Mouse (Mus musculus) B cell, adult 2 months (primary cell): ENCODE results near the gene Edil3.

Experiments used
- DNase-seq, 2 experiments: peaks; one replicate each; pipeline ENCODE4 v3.0.0; 2022

The Edil3 gene

GRCm38 (mm10) chr13:88821440-88822331 is at the start of gene Edil3:
Edil3 (plus strand) TSS chr13:88821472.
- DNase-seq = no peak

GRCm38 (mm10) chr13:88799186-88799585 is 22.1 kb upstream of the Edil3 start:
- no peak for DNase-seq

DNA sequence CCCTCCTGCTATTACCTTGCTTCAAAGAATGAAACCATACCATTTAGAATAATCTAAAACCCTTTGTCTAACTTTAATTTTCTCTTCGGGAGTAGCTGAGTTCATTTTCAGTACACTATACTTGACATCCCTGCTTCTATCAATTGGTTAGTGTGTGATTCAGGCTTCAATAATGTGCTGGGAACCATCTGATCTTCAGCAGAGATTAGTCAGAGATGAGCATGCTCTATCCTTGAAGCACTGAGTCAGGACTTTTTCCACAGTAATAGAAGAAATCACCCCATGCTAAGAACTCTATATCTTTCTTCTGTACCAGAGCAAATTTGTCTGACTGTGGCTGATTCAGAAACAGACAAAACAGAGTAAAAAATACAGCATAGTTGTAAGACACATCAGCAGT is 20.3 kb upstream of the Edil3 start:
- no peak for DNase-seq

DNA sequence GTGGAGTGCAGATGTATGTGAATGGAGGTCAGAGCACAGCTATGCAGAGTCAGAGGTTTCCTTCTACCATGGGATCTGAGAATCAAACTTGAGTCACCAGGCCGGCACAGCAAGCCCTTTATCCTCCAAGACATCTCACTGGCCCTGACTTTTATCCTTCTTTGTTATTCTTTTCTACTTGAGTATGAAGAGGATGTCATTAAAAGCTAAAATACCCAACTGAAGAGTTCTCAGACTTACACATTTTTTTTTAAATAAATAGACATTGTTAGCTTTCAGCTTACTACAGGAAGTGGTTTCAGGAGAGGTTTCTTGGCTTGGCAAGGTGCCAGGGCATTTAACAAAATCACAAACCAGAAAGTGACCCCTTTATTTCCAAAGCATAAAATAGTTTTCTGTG is 15.4 kb upstream of the Edil3 start:
- no peak for DNase-seq

DNA sequence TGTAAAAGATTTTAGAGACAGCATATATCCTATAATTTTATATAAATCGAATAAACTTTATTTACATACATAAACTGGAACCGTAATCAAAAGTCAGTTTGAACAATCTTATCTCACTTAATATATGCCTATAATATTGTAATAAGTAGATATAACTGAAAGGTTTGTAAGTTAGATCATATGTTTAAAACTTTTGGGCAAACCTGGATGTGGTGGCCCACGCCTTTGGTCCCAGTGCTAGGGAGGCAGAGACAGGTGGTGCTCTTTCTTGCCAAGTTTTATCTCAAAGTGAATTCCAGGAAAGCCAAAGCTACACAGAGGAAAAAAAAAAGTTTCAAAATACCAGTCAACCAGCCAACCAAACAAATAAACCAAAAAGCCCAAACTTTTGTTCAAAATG is 15.0 kb upstream of the Edil3 start:
- no peak for DNase-seq

DNA sequence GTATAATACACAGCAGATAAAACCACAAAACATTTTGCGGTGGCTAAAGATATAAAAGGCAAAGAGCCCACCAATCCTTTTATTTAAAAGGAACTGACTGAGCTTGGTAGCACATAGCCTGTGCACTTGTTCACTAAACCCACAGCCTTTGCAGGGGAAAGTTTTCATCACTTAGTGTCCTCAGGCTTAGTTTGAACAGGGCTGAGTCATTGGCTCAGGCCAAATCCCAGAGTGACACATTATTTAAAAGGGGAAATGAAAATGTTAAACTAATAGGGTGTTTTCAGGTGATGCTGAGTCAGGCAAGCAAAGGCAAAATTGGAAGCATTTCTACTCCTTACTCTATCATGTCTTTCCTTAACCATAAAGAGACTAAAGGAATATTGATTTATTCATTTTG is 11.2 kb upstream of the Edil3 start:
- no peak for DNase-seq

- DNase-seq = no peak
Observed at GRCm38 (mm10) chr13:88820686-88821308, 475 bp upstream of the Edil3 start.

- no peak for DNase-seq
Observed at GRCm38 (mm10) chr13:88822332-88822895, 1.1 kb downstream of the Edil3 start.

- no peak for DNase-seq
Observed at GRCm38 (mm10) chr13:88822976-88823521, 1.8 kb downstream of the Edil3 start.

DNA sequence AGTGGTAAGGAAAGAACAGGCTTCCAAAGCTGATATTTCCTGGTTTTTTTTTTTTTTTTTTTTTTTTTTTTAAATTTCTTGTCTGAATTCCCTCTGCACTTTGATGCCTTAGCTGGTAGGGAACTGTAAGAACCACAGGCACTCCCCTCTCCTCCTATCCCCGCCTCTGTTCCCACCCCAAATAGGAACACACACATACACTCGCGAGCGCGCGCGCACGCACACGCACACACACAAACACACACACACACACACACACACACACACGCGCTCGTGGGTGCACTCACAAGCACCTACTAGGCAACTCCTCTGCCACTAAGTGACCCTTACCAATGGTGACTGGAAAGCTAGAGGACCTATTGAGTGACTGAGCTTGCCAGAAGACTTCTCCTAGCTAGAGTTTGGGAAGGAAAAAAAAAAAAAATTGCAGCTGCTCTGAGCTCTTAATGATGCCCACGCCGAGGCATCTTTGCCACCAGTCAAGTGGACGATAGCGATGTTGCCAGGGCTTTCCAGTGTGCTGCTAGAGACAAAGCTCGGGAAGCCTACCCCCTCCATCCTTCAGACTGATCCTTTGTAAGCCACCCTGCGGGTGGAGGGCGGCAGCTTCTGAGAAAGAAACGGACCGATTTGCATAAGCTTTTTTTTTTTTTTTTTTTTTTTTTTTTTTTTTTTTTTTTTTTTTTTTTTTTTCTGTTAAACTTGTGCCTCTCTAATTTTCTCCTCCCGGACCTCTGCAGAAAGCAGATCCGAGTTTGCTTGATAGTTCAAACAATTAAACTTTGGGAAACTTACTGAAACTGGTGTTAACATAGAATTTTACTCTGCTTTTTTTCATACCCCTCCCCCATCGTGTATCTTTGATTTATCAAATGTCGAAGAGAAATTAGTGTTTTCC is 2.5 kb downstream of the Edil3 start:
- DNase-seq = no peak

DNA sequence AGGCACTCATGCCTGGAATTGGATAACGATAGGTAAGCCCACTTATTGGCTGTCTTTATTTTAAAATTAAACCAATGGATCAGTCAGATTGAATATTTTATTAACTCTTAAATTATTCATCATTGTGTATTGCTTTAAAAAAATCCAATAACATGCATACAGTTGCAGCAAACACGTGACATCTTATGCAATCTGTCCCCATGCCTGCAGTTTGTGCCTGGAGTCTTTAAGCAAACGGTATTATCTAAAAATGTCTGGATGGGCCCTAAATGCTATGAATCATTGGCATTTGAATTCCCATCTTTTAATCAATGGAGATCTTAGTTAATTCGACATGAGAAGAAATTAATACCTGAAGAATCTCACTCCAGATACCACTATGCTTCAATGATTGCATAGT is 3.2 kb downstream of the Edil3 start:
- DNase-seq = no peak

- no peak for DNase-seq
Observed at GRCm38 (mm10) chr13:88828362-88828761, 7.1 kb downstream of the Edil3 start.

DNA sequence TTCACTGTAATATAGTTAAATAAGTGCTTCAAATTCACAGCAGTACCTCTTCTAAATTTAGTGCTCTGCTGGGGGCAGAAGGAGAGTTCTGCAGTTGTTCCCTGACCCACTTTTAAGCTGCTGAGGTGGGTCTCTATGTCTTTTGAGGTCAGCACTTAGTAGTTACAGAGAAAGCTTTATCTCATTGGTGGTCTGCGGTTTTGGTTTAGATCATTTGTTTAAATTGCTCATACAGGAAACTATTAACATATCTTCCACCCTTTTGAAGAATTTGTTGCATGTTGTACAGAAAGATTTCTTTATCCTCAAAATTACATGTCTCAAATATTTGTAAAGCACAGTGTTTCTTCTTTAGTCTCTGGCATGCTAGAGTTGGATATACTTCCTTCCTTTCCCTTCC is 12.5 kb downstream of the Edil3 start:
- DNase-seq = no peak

DNA sequence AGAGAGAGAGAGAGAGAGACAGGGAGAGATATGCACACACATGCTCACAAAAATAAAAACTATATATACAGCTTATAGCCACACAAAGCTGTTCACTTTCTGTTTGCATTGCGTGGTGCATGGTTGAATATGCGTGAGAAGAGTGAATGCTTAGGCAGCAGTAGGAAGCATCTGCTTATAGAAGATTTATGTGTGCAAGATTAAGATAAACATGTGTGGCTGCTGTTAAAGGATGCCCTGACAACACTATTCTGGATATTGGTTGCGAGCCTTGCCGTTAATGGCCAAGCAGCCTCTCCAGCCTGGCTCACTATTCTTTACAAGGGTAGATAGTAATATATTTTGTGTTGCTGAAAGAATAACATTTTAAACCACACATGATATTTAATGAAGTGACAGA is 28.5 kb downstream of the Edil3 start:
- no peak for DNase-seq

DNA sequence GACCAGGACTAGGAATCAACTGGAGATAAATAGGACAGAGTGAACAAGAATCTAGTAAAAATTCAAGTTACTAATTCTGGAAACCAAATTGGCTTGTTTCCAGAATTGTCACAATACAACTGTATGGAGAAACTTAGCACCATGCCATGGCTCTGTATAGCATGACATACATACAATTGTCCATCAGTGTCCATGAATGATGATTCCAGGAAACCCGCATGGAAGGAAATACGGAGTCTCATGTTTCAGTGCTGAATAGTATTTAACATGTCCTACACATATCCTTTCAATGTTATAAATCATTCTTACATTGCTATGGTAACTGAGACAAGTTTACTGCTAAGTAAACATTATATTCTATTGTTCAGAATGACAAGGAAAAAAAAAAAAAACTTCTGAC is 58.7 kb downstream of the Edil3 start:
- DNase-seq = no peak

GRCm38 (mm10) chr13:88890728-88891127 is 69.5 kb downstream of the Edil3 start:
- DNase-seq = no peak

GRCm38 (mm10) chr13:88900046-88900445 is 78.8 kb downstream of the Edil3 start:
- no peak for DNase-seq

DNA sequence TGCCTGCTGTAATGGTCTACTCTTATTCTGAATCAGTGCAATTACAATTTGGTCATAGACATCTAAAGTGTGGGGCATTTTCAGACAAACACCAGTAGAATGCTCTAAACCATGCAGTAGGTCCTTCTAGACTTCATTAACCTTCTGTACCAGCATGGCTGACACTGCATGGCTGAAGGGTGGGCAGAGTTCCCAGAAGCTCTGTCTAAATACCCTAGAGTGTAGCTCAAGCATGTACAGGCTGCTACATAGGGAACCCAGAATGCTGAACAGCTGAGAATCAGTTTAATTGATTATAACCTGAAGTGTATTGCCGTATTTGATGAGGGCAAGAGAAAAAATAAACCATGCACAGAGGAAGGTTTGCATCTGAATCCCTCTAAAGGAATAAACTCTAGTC is 86.1 kb downstream of the Edil3 start:
- DNase-seq = no peak

GRCm38 (mm10) chr13:88908187-88908586 is 86.9 kb downstream of the Edil3 start:
- no peak for DNase-seq

DNA sequence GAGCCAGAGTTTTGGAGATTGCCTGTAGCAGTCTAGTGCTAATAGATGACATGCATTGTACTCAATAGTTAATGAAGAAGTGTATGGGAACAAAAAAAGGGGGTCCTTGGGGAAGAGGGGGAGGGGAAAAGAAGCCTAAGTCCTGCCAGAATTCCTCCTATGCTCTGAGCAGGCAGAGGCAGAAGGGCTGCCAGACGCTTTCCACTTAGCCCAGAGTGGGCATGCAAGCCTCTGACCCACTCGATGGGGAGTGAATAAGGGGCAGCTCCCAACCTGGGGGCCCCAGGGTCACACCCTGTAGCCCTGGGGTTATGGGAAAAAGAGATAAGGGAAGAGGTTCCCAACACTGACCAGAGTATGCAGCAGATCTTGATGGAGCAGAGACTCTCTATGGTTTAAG is 95.2 kb downstream of the Edil3 start:
- DNase-seq = no peak

DNA sequence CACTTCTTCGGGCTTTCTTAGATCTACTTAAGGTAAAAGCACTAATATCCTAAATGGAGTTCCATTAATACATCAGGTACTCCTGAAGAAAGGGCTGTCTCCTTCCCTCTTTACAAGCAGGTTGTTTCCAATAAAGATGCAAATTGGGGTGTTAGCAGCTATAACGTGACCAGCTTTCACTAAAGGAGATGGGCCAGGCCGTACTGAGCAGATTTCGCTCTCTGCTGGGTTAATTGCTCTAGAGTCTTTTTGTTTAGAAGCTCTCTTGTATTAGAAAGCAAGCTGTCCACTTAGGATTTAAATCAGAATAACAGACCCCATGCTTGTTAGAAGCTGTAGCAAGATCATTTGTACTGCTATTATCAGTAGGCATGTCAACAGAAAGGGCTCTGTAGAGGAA is 108.4 kb downstream of the Edil3 start:
- no peak for DNase-seq

DNA sequence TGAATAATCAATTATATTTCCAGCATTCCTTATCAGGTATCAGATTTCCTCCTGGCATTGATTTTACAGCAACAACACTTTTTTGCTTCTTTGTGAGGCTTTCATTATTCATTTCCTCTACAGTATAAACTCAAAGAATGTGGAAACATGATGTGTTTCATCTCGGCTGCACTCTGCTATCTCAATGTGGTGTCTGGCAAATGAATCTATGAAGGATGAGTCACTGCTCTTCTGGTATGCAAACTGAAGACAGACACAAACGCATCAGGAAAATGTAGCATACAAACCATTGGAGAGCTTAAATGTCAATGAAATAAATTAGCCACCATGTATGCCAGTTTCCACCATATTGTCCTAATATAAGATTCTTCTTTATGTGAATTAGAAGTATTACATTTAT is 117.3 kb downstream of the Edil3 start:
- no peak for DNase-seq

DNA sequence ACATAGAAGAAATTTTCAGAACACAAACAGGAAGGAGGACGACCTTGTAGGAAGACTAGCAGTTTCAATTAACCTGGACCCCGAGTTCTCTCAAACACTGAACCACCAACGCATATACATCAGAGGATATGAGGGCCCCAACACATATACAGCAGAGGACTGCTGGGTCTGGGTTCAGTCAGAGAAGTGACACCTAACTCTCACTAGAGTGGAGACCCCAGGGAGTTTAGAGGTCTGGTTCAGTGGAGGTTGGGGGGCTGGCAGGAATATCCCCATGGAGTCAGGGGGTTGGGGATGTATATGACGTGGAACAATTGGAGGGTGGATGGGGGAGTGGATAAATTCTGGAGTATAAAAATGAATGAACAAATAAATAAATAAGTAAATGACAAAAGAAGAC is 151.1 kb downstream of the Edil3 start:
- no peak for DNase-seq
